Comparison of ENCODE assay signal across 8 mouse cellular contexts in the genomic region with DNA sequence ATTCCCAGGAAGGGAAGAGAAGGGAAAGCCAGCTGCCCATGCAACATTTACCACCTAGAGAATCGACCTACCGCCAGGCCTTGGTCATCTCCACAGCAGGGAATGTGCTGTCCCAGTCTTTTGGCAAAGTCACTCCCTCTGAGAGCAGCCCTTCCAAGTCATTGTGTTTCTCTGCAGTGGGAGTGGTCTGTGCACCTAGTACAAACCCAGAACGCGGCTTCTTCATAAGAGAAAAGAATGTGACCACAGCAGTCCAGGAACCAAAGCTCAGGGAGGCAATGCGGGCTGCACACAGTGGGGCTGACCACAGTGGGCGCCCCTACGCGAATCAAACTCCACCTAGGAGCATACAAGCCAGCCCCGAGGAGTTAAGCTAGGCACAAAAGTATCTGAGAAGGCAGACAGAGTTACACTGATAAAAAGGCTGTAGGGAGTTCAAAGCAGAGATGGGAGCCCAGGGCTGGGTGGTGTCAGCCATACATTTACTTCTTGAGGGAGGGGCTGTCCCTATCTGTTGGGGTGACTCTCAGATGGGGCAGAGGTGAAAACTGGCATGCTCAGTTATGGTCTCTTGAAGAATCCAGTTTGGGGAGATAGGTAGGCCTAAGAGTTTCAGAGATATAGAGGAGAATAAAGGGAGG. TPM values are rescaled to one million over a fixed set of nuclear protein-coding genes. Genes with fewer than 3 reads are reported as not detected.
A peak's percentile ranks its signal among the peaks of the same experiment; 100 is the strongest.
DNase-seq lines count a peak whose midpoint lies in the region; ATAC-seq lines count a peak whose summit lies in the region.

No protein-coding gene starts in this region.

- peaks cover 8% of the 10 kb centered on the region; the same call in 1 of the 2 replicates for H3K36me3 ChIP-seq in forebrain, embryonic 15.5 days
- peaks cover 4% of the 10 kb centered on the region; the same call in 1 of the 2 replicates for H3K36me3 ChIP-seq in stomach, embryonic 14.5 days (ENCODE audit: control insufficient read depth, insufficient read depth, low read length)

- H3K27me3 ChIP-seq in forebrain, embryonic 15.5 days: no peaks in the 10 kb centered on the region
- no peaks in the 10 kb centered on the region for H3K27me3 ChIP-seq in stomach, embryonic 14.5 days (ENCODE audit: control insufficient read depth, insufficient read depth, low read length)

- ATAC-seq in forebrain, embryonic 15.5 days (replicated peaks): no peak
- no peak for ATAC-seq in stomach, embryonic 14.5 days (ENCODE audit: insufficient number of reproducible peaks, insufficient read depth, low FRiP score, low read depth)

- H3K4me2 ChIP-seq in forebrain, embryonic 15.5 days (replicated peaks): peak overlapping the region; percentile 75
- peak overlapping the region; percentile 82 for H3K4me2 ChIP-seq in stomach, embryonic 14.5 days (replicated peaks; ENCODE audit: low read depth, low read length)

- intact Hi-C loops in left cerebral cortex, postnatal 14 days (cut with DNase I): loop anchor here (2.0 to 5.0 kb wide), 3 partner anchors 27 to 81 kb away; no protein-coding TSS in a partner anchor

- peaks cover 19% of the 10 kb centered on the region for H3K4me1 ChIP-seq in forebrain, embryonic 15.5 days
- H3K4me1 ChIP-seq in stomach, embryonic 14.5 days (ENCODE audit: control insufficient read depth, insufficient read depth, low read length): peaks cover 4% of the 10 kb centered on the region

- H3K9ac ChIP-seq in forebrain, embryonic 15.5 days (replicated peaks): no peak overlapping the region
- no peak overlapping the region for H3K9ac ChIP-seq in stomach, embryonic 14.5 days (replicated peaks; ENCODE audit: low read depth, low read length)

- no peaks in the 10 kb centered on the region for H3K9me3 ChIP-seq in forebrain, embryonic 15.5 days
- H3K9me3 ChIP-seq in stomach, embryonic 14.5 days (ENCODE audit: control insufficient read depth, low read depth, low read length): no peaks in the 10 kb centered on the region

- peak overlapping the region; percentile 74 for H3K4me3 ChIP-seq in forebrain, embryonic 15.5 days
- peak overlapping the region; percentile 58; the same call in 1 of the 2 replicates for H3K4me3 ChIP-seq in stomach, embryonic 14.5 days (ENCODE audit: low read depth, low read length)

- H3K27ac ChIP-seq in forebrain, embryonic 15.5 days (replicated peaks): 0 out of 2 replicates have a peak overlapping the region, but pooled peaks have one; percentile 61
- no peak overlapping the region; the same call in 1 of the 2 replicates for H3K27ac ChIP-seq in stomach, embryonic 14.5 days (ENCODE audit: low read length)

- peak; percentile 35 for DNase-seq in embryo, embryonic 10.5 days (ENCODE audit: low spot score)
- no peak for DNase-seq in embryo, embryonic 11 days
- DNase-seq in induced T-regulatory cell, adult 2 months (ENCODE audit: low read depth): peak; percentile 49
- peak; percentile 43 to 58 for DNase-seq in lung, adult 18-20 months
- no peak for DNase-seq in left cerebral cortex, postnatal 14 days (ENCODE audit: low spot score in 2 of 2)
- DNase-seq in ovary, postnatal 14 days (ENCODE audit: low spot score): no peak

- WGBS in forebrain, embryonic 15.5 days: 21% methylated on average over 9 of the region's 9 CpGs
- 44% methylated on average over 9 of the region's 9 CpGs for WGBS in stomach, embryonic 14.5 days

RNA-seq across cellular contexts. Expression of gene Pitpnm2, which starts 1.5 kb away (rescaled TPM):
- 10.9 and 11.4 TPM in 2 replicates for polyA plus RNA-seq in forebrain, embryonic 15.5 days (2015; fragmentation: Nextera tagmentation; extraction: Ambion mirVana)
- polyA plus RNA-seq in stomach, embryonic 14.5 days (2014; fragmentation: Nextera tagmentation; extraction: Ambion mirVana): 6.6 and 6.9 TPM in 2 replicates
- total RNA-seq in left cerebral cortex, postnatal 14 days (2021): 100 to 1,000 TPM; 202 to 237 TPM

Comparison
In these comparisons a context has a peak if more than half of its experiments do, and no peak if none do; other contexts are left out.
1. DNase-seq: peak in embryo, embryonic 10.5 days (single experiment), induced T-regulatory cell, adult 2 months (single experiment) and lung, adult 18-20 months (2 of 2); none in embryo, embryonic 11 days (single experiment), left cerebral cortex, postnatal 14 days (0 of 2) and ovary, postnatal 14 days (single experiment).